Comparison of ENCODE assay signal across 8 mouse cellular contexts in genomic region chr5:112280151-112280550, GRCm38 (mm10). TPM values are rescaled to one million over a fixed set of nuclear protein-coding genes. Genes with fewer than 3 reads are reported as not detected.
A peak's percentile ranks its signal among the peaks of the same experiment; 100 is the strongest.
DNase-seq lines count a peak whose midpoint lies in the region; ATAC-seq and TF ChIP-seq lines count a peak whose summit lies in the region.

No protein-coding gene starts in this region.

- no peak overlapping the region for H3K4me3 ChIP-seq in intestine, embryonic 15.5 days (replicated peaks)
- H3K4me3 ChIP-seq in intestine, postnatal 0 days (ENCODE audit: low read depth, low read length), result no peak overlapping the region
- H3K4me3 ChIP-seq in G1E (ENCODE audit: low read depth, low read length), result peak overlapping the region; percentile 38; the same call in 1 of the 2 replicates
- no peak overlapping the region for H3K4me3 ChIP-seq in embryonic facial prominence, embryonic 14.5 days (ENCODE audit: low read depth, low read length)
- no peak overlapping the region for H3K4me3 ChIP-seq in lung, postnatal 0 days (ENCODE audit: low read depth, low read length)

- TF ChIP-seq EP300 in lung, postnatal 0 days (IDR thresholded peaks at IDR 0.05), result no peak

- TF ChIP-seq CTCF in intestine, postnatal 0 days (IDR thresholded peaks at IDR 0.05; ENCODE audit: low read depth), result no peak
- TF ChIP-seq CTCF in G1E (IDR thresholded peaks at IDR 0.05; ENCODE audit: low read depth, low read length), result no peak
- TF ChIP-seq CTCF in lung, postnatal 0 days (IDR thresholded peaks at IDR 0.05), result no peak

- H3K27me3 ChIP-seq in intestine, embryonic 15.5 days (replicated peaks), result no peaks in the 10 kb centered on the region
- H3K27me3 ChIP-seq in intestine, postnatal 0 days (replicated peaks; ENCODE audit: control insufficient read depth, insufficient read depth, low read length), result no peaks in the 10 kb centered on the region
- no peaks in the 10 kb centered on the region for H3K27me3 ChIP-seq in G1E (ENCODE audit: insufficient read depth, low read length)
- no peaks in the 10 kb centered on the region for H3K27me3 ChIP-seq in embryonic facial prominence, embryonic 14.5 days (replicated peaks; ENCODE audit: control insufficient read depth, insufficient read depth, low read length)
- no peaks in the 10 kb centered on the region for H3K27me3 ChIP-seq in lung, postnatal 0 days (replicated peaks; ENCODE audit: insufficient read depth, low read length)

- no peak for ATAC-seq in intestine, embryonic 15.5 days
- ATAC-seq in intestine, postnatal 0 days, result no peak
- peak; percentile 4; the same call in 1 of the 2 replicates for ATAC-seq in G1E (ENCODE audit: extremely low read depth, insufficient number of reproducible peaks, low FRiP score, poor library complexity, severe bottlenecking)
- no peak for ATAC-seq in embryonic facial prominence, embryonic 14.5 days (ENCODE audit: low read depth)
- ATAC-seq in lung, postnatal 0 days, result no peak
- no peak for ATAC-seq in frontal cortex, adult (ENCODE audit: low TSS enrichment)

- 86% methylated on average over 7 of the region's 7 CpGs for WGBS in intestine, embryonic 15.5 days
- 91% methylated on average over 7 of the region's 7 CpGs for WGBS in intestine, postnatal 0 days
- WGBS in embryonic facial prominence, embryonic 14.5 days, result 90% methylated on average over 7 of the region's 7 CpGs
- 60% methylated on average over 7 of the region's 7 CpGs for WGBS in lung, postnatal 0 days

- H3K9ac ChIP-seq in intestine, embryonic 15.5 days, result no peak overlapping the region
- H3K9ac ChIP-seq in intestine, postnatal 0 days (ENCODE audit: low read depth, low read length), result no peak overlapping the region
- H3K9ac ChIP-seq in embryonic facial prominence, embryonic 14.5 days (ENCODE audit: low read depth, low read length), result no peak overlapping the region
- H3K9ac ChIP-seq in lung, postnatal 0 days (replicated peaks; ENCODE audit: low read depth), result no peak overlapping the region; the same call in 1 of the 2 replicates

- H3K36me3 ChIP-seq in intestine, embryonic 15.5 days, result no peaks in the 10 kb centered on the region
- no peaks in the 10 kb centered on the region for H3K36me3 ChIP-seq in intestine, postnatal 0 days (ENCODE audit: control insufficient read depth, insufficient read depth)
- peaks cover 73% of the 10 kb centered on the region for H3K36me3 ChIP-seq in G1E (replicated peaks)
- no peaks in the 10 kb centered on the region for H3K36me3 ChIP-seq in embryonic facial prominence, embryonic 14.5 days (ENCODE audit: control insufficient read depth, insufficient read depth, low read length)
- no peaks in the 10 kb centered on the region for H3K36me3 ChIP-seq in lung, postnatal 0 days (ENCODE audit: insufficient read depth, low read length)

- no peaks in the 10 kb centered on the region for H3K9me3 ChIP-seq in intestine, embryonic 15.5 days
- no peaks in the 10 kb centered on the region for H3K9me3 ChIP-seq in intestine, postnatal 0 days (ENCODE audit: control insufficient read depth)
- no peaks in the 10 kb centered on the region for H3K9me3 ChIP-seq in G1E (replicated peaks)
- no peaks in the 10 kb centered on the region for H3K9me3 ChIP-seq in embryonic facial prominence, embryonic 14.5 days (ENCODE audit: control insufficient read depth, low read length)
- no peaks in the 10 kb centered on the region for H3K9me3 ChIP-seq in lung, postnatal 0 days (ENCODE audit: low read length)

- DNase-seq in G1E (ENCODE audit: low spot score), result no peak
- no peak for DNase-seq in embryonic facial prominence, embryonic 14.5 days (ENCODE audit: low spot score)
- DNase-seq in lung, postnatal 0 days (ENCODE audit: low spot score), result no peak
- no peak for DNase-seq in right cerebral cortex, postnatal 25 days
- DNase-seq in cerebellum, adult 11-12 months, result no peak

- H3K27ac ChIP-seq in intestine, embryonic 15.5 days, result peak overlapping the region; percentile 13; the same call in 1 of the 2 replicates
- H3K27ac ChIP-seq in intestine, postnatal 0 days (ENCODE audit: low read depth, low read length), result no peak overlapping the region
- H3K27ac ChIP-seq in embryonic facial prominence, embryonic 14.5 days (replicated peaks; ENCODE audit: low read depth, low read length), result peak overlapping the region; percentile 28; the same call in 1 of the 2 replicates
- H3K27ac ChIP-seq in lung, postnatal 0 days (ENCODE audit: low read length), result peak overlapping the region; percentile 88

- peak overlapping the region; percentile 11; the same call in 1 of the 2 replicates for H3K4me2 ChIP-seq in intestine, embryonic 15.5 days (replicated peaks)
- H3K4me2 ChIP-seq in intestine, postnatal 0 days (replicated peaks; ENCODE audit: low read depth), result no peak overlapping the region
- 0 out of 2 replicates have a peak overlapping the region, but pooled peaks have one; percentile 2 for H3K4me2 ChIP-seq in embryonic facial prominence, embryonic 14.5 days (ENCODE audit: low read depth, low read length)
- H3K4me2 ChIP-seq in lung, postnatal 0 days (replicated peaks; ENCODE audit: low read depth, low read length), result peak overlapping the region; percentile 8; the same call in 1 of the 2 replicates

- H3K4me1 ChIP-seq in intestine, embryonic 15.5 days (replicated peaks), result peaks cover 30% of the 10 kb centered on the region
- H3K4me1 ChIP-seq in intestine, postnatal 0 days (replicated peaks; ENCODE audit: control insufficient read depth, insufficient read depth, low read length), result peaks cover 6% of the 10 kb centered on the region; the same call in 1 of the 2 replicates
- H3K4me1 ChIP-seq in G1E (ENCODE audit: insufficient read depth, low read depth, low read length), result peaks cover 89% of the 10 kb centered on the region
- H3K4me1 ChIP-seq in embryonic facial prominence, embryonic 14.5 days (ENCODE audit: control insufficient read depth, insufficient read depth, low read length), result peaks cover 24% of the 10 kb centered on the region
- peaks cover 6% of the 10 kb centered on the region for H3K4me1 ChIP-seq in lung, postnatal 0 days (ENCODE audit: insufficient read depth, low read depth, low read length)

RNA-seq across cellular contexts. Expression of gene Tpst2, which starts 3.7 kb away (rescaled TPM):
- polyA plus RNA-seq in intestine, embryonic 15.5 days (2015; fragmentation: Nextera tagmentation; extraction: Ambion mirVana), result 43.1 and 45.3 TPM in 2 replicates
- polyA plus RNA-seq in intestine, postnatal 0 days (2015; fragmentation: Nextera tagmentation; extraction: Ambion mirVana), result 45.3 and 48.4 TPM in 2 replicates
- 43.7 and 55.7 TPM in 2 replicates for total RNA-seq in G1E (2014; fragmentation: Nextera tagmentation)
- 32.9 and 37.3 TPM in 2 replicates for total RNA-seq in G1E (2017)
- 103 and 156 TPM in 2 replicates for polyA plus RNA-seq in G1E (2012)
- polyA plus RNA-seq in embryonic facial prominence, embryonic 14.5 days (2014; fragmentation: Nextera tagmentation; extraction: Ambion mirVana), result 46.9 and 50.6 TPM in 2 replicates
- 96.8 and 106 TPM in 2 replicates for polyA plus RNA-seq in lung, postnatal 0 days (2015; fragmentation: Nextera tagmentation; extraction: Ambion mirVana)

RNA-seq across cellular contexts. Expression of gene Crybb1, which starts 24.5 kb away (rescaled TPM):
- 1.9 and 2.4 TPM in 2 replicates for polyA plus RNA-seq in intestine, embryonic 15.5 days (2015; fragmentation: Nextera tagmentation; extraction: Ambion mirVana)
- 0.22 and 0.34 TPM in 2 replicates for polyA plus RNA-seq in intestine, postnatal 0 days (2015; fragmentation: Nextera tagmentation; extraction: Ambion mirVana)
- total RNA-seq in G1E (2014; fragmentation: Nextera tagmentation) (not detected in 2 replicates), G1E (2017) (not detected in 2 replicates)
- polyA plus RNA-seq in G1E (2012), result 0.14 TPM in 1 of 2 replicates, not detected in the other
- polyA plus RNA-seq in embryonic facial prominence, embryonic 14.5 days (2014; fragmentation: Nextera tagmentation; extraction: Ambion mirVana), result 1.8 and 3.2 TPM in 2 replicates
- polyA plus RNA-seq in lung, postnatal 0 days (2015; fragmentation: Nextera tagmentation; extraction: Ambion mirVana), result 1.4 and 1.7 TPM in 2 replicates

RNA-seq across cellular contexts. Expression of gene Cryba4, which starts 27.8 kb away (rescaled TPM):
- 1.7 and 1.8 TPM in 2 replicates for polyA plus RNA-seq in intestine, embryonic 15.5 days (2015; fragmentation: Nextera tagmentation; extraction: Ambion mirVana)
- polyA plus RNA-seq in intestine, postnatal 0 days (2015; fragmentation: Nextera tagmentation; extraction: Ambion mirVana), result 1.1 and 1.3 TPM in 2 replicates
- not detected in 2 replicates for total RNA-seq in G1E (2014; fragmentation: Nextera tagmentation)
- total RNA-seq in G1E (2017), result 0.98 TPM in 1 of 2 replicates, not detected in the other
- polyA plus RNA-seq in G1E (2012), result 0.43 and 0.63 TPM in 2 replicates
- 2.7 and 2.8 TPM in 2 replicates for polyA plus RNA-seq in embryonic facial prominence, embryonic 14.5 days (2014; fragmentation: Nextera tagmentation; extraction: Ambion mirVana)
- polyA plus RNA-seq in lung, postnatal 0 days (2015; fragmentation: Nextera tagmentation; extraction: Ambion mirVana), result 0.87 and 1.5 TPM in 2 replicates

RNA-seq across cellular contexts. Expression of gene Tfip11, which starts 46.0 kb away (rescaled TPM):
- polyA plus RNA-seq in intestine, embryonic 15.5 days (2015; fragmentation: Nextera tagmentation; extraction: Ambion mirVana), result 25.5 and 26.2 TPM in 2 replicates
- 13.6 and 14.3 TPM in 2 replicates for polyA plus RNA-seq in intestine, postnatal 0 days (2015; fragmentation: Nextera tagmentation; extraction: Ambion mirVana)
- total RNA-seq in G1E (2014; fragmentation: Nextera tagmentation) (19.4 and 21.7 TPM in 2 replicates), G1E (2017) (14.9 and 19.4 TPM in 2 replicates)
- polyA plus RNA-seq in G1E (2012), result 54.1 and 58.2 TPM in 2 replicates
- 23.1 and 23.2 TPM in 2 replicates for polyA plus RNA-seq in embryonic facial prominence, embryonic 14.5 days (2014; fragmentation: Nextera tagmentation; extraction: Ambion mirVana)
- 16.0 and 16.7 TPM in 2 replicates for polyA plus RNA-seq in lung, postnatal 0 days (2015; fragmentation: Nextera tagmentation; extraction: Ambion mirVana)
